Mouse (Mus musculus): ENCODE results near the gene Cep135.

DNA sequence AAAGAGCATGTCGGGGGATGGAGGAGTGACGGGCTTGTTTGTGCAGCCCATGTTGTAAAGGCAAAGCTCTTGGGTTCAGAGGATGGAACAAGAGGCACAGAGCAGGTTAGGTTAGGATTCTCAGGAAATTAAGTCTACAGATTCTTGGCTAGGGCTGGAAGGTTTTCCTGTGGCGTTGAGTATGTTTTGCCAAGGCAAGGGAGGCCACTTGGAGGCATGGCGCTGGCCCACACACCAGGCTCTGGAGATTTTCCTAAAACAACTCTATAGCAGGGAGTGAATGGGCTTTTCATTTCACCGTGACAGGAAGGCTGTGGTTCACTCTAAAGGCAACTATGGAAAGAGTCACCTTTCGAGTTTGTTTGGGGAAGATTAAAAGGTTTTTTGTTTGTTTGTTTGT, 100.1 kb downstream of the Cep135 start:
- TF ChIP-seq MAFK (IDR thresholded peaks at IDR 0.05; ENCODE audit: insufficient read depth, low read depth, low read length) (no peak), HCFC1 (IDR thresholded peaks at IDR 0.05; ENCODE audit: borderline replicate concordance, insufficient read depth, low read length) (no peak), CHD2 (IDR thresholded peaks at IDR 0.05; ENCODE audit: low read depth, low read length) (no peak), ZC3H11A (IDR thresholded peaks at IDR 0.05; ENCODE audit: borderline replicate concordance, low read depth, low read length) (no peak), ZNF384 (IDR thresholded peaks at IDR 0.05; ENCODE audit: low read depth, low read length) (no peak)
